Mouse (Mus musculus) 416B (cell line): ENCODE results near the gene Ngly1.

Source experiments
- DNase-seq: peaks from one replicate; pipeline ENCODE4 v3.0.0; 2011; ENCODE audit warnings: low read depth

Gene Ngly1

GRCm38 (mm10) chr14:16249171-16249874 lies at the start of gene Ngly1, which contains the start of gene Oxsm:
Ngly1 (plus strand) TSS chr14:16249280.
Oxsm (minus strand) TSS chr14:16249808.
- peak; percentile 76 for DNase-seq

GRCm38 (mm10) chr14:16200220-16200912 lies 48.7 kb upstream of the Ngly1 start:
- no peak for DNase-seq

- DNase-seq, result no peak
Measured at GRCm38 (mm10) chr14:16200969-16201638, 48.0 kb upstream of the Ngly1 start.

GRCm38 (mm10) chr14:16201673-16202072 lies 47.4 kb upstream of the Ngly1 start:
- DNase-seq, result no peak

GRCm38 (mm10) chr14:16207722-16208121 lies 41.4 kb upstream of the Ngly1 start:
- no peak for DNase-seq

- DNase-seq, result peak; percentile 67
Measured at GRCm38 (mm10) chr14:16219015-16219414, 30.1 kb upstream of the Ngly1 start.

GRCm38 (mm10) chr14:16229395-16229794 lies 19.7 kb upstream of the Ngly1 start:
- DNase-seq, result no peak

GRCm38 (mm10) chr14:16230581-16230980 lies 18.5 kb upstream of the Ngly1 start:
- no peak for DNase-seq

- no peak for DNase-seq
Measured at GRCm38 (mm10) chr14:16233515-16233914, 15.6 kb upstream of the Ngly1 start.

GRCm38 (mm10) chr14:16236466-16236865 lies 12.6 kb upstream of the Ngly1 start:
- DNase-seq, result no peak

GRCm38 (mm10) chr14:16242193-16242815 lies 6.8 kb upstream of the Ngly1 start:
- DNase-seq, result no peak

- peak; percentile 93 for DNase-seq
Measured at GRCm38 (mm10) chr14:16242947-16243602, 6.0 kb upstream of the Ngly1 start.

- DNase-seq, result peak; percentile 90
Measured at GRCm38 (mm10) chr14:16243603-16244209, 5.4 kb upstream of the Ngly1 start.

GRCm38 (mm10) chr14:16244370-16244769 lies 4.7 kb upstream of the Ngly1 start:
- DNase-seq, result peak; percentile 42

GRCm38 (mm10) chr14:16245127-16245526 lies 4.0 kb upstream of the Ngly1 start:
- peak; percentile 63 for DNase-seq

- DNase-seq, result peak; percentile 65
Measured at GRCm38 (mm10) chr14:16246340-16246912, 2.7 kb upstream of the Ngly1 start.

GRCm38 (mm10) chr14:16248135-16248534 lies 945 bp upstream of the Ngly1 start:
- no peak for DNase-seq

GRCm38 (mm10) chr14:16248603-16249157 lies 400 bp upstream of the Ngly1 start:
- DNase-seq, result peak; percentile 28

GRCm38 (mm10) chr14:16250099-16250498 lies 1.0 kb downstream of the Ngly1 start:
- DNase-seq, result no peak

- DNase-seq, result peak; percentile 77
Measured at GRCm38 (mm10) chr14:16255745-16256144, 6.7 kb downstream of the Ngly1 start.

- peak; percentile 96 for DNase-seq
Measured at GRCm38 (mm10) chr14:16256209-16256608, 7.1 kb downstream of the Ngly1 start.
